ENCODE assay signal across 22 mouse cellular contexts in genomic region chr1:167368018-167368417, GRCm38 (mm10). TPM values are rescaled to one million over a fixed set of nuclear protein-coding genes. Genes with fewer than 3 reads are reported as not detected.
DNase-seq lines count a peak whose midpoint lies in the region; ATAC-seq and TF ChIP-seq lines count a peak whose summit lies in the region.
"Had no signal": no experiment of that assay in that cellular context is flagged by ENCODE, and none has a peak within 500 bp of the region (broad histone marks: within the 10 kb centered on the region; RNA-seq: fewer than 3 reads in every experiment).

No protein-coding gene starts in this region.

- H3K27me3 ChIP-seq in stomach, embryonic 15.5 days (replicated peaks): no peaks in the 10 kb centered on the region
- H3K27me3 ChIP-seq in stomach, postnatal 0 days (ENCODE audit: control insufficient read depth, insufficient read depth, low read length): no peaks in the 10 kb centered on the region
- no peaks in the 10 kb centered on the region for H3K27me3 ChIP-seq in liver, embryonic 15.5 days
- H3K27me3 ChIP-seq in hindbrain, embryonic 13.5 days: no peaks in the 10 kb centered on the region
- H3K27me3 ChIP-seq: CH12.LX; forebrain, embryonic 12.5 days; heart, embryonic 15.5 days had no signal

- H3K9ac ChIP-seq in stomach, embryonic 15.5 days: no peak overlapping the region
- no peak overlapping the region for H3K9ac ChIP-seq in stomach, postnatal 0 days (ENCODE audit: low read length)
- peak overlapping the region; percentile 41 for H3K9ac ChIP-seq in liver, embryonic 15.5 days
- H3K9ac ChIP-seq in hindbrain, embryonic 13.5 days: no peak overlapping the region
- H3K9ac ChIP-seq: forebrain, embryonic 12.5 days; heart, embryonic 15.5 days; hindbrain, embryonic 14.5 days had no signal

- no peak overlapping the region for H3K4me3 ChIP-seq in stomach, embryonic 15.5 days (replicated peaks)
- no peak overlapping the region for H3K4me3 ChIP-seq in stomach, postnatal 0 days (ENCODE audit: low read depth, low read length)
- 0 out of 2 replicates have a peak overlapping the region, but pooled peaks have one; percentile 18 for H3K4me3 ChIP-seq in liver, embryonic 15.5 days (replicated peaks)
- H3K4me3 ChIP-seq in hindbrain, embryonic 13.5 days: no peak overlapping the region
- H3K4me3 ChIP-seq in left cerebral cortex, adult 2 months: no peak overlapping the region
- H3K4me3 ChIP-seq: embryonic facial prominence, embryonic 10.5 days; forebrain, embryonic 12.5 days; heart, adult 2 months; heart, embryonic 15.5 days had no signal

- no peak for DNase-seq in stomach, postnatal 0 days (ENCODE audit: low spot score)
- DNase-seq in layer of hippocampus, postnatal 14 days (ENCODE audit: low spot score in 2 of 2): no peak
- no peak for DNase-seq in left cerebral cortex, adult 2 months (ENCODE audit: extremely low spot score in 1 of 2, low spot score in 2 of 2)
- DNase-seq: adrenal gland, postnatal 10 days; cerebellum, adult 11-12 months; cerebellum, adult 9-11 months; cerebellum, postnatal 36 days; gastrocnemius, postnatal 14 days; heart, adult 2 months; heart, postnatal 14 days had no signal

- no peak for TF ChIP-seq EP300 in stomach, postnatal 0 days (optimal IDR thresholded peaks at IDR 0.05)

- intact Hi-C loops in left cerebral cortex, adult 2 months (cut with DNase I): no loop called here

- no peak overlapping the region for H3K4me2 ChIP-seq in stomach, embryonic 15.5 days
- H3K4me2 ChIP-seq in stomach, postnatal 0 days (replicated peaks; ENCODE audit: low read depth): no peak overlapping the region
- peak overlapping the region; percentile 51 for H3K4me2 ChIP-seq in liver, embryonic 15.5 days
- no peak overlapping the region for H3K4me2 ChIP-seq in hindbrain, embryonic 13.5 days
- H3K4me2 ChIP-seq: forebrain, embryonic 12.5 days; heart, embryonic 11.5 days; heart, embryonic 15.5 days; hindbrain, embryonic 14.5 days had no signal

- peaks cover 31% of the 10 kb centered on the region for H3K36me3 ChIP-seq in stomach, embryonic 15.5 days
- H3K36me3 ChIP-seq in stomach, postnatal 0 days (ENCODE audit: control insufficient read depth, insufficient read depth, low read length): peaks cover 21% of the 10 kb centered on the region
- H3K36me3 ChIP-seq in liver, embryonic 15.5 days (replicated peaks): peaks cover 98% of the 10 kb centered on the region
- peaks cover 51% of the 10 kb centered on the region for H3K36me3 ChIP-seq in hindbrain, embryonic 13.5 days

- no peak for TF ChIP-seq CTCF in stomach, postnatal 0 days (IDR thresholded peaks at IDR 0.05; ENCODE audit: low read depth)
- no peak for TF ChIP-seq CTCF in left cerebral cortex, adult 2 months (IDR thresholded peaks at IDR 0.05)

- WGBS in stomach, embryonic 15.5 days: 80% methylated on average over 4 of the region's 4 CpGs
- WGBS in stomach, postnatal 0 days: 86% methylated on average over 4 of the region's 4 CpGs
- 31% methylated on average over 4 of the region's 4 CpGs for WGBS in liver, embryonic 15.5 days (ENCODE audit: insufficient replicate concordance)
- 92% methylated on average over 4 of the region's 4 CpGs for WGBS in hindbrain, embryonic 13.5 days

- no peaks in the 10 kb centered on the region for H3K4me1 ChIP-seq in stomach, embryonic 15.5 days
- no peaks in the 10 kb centered on the region for H3K4me1 ChIP-seq in stomach, postnatal 0 days (replicated peaks; ENCODE audit: control insufficient read depth, insufficient read depth)
- peaks cover 56% of the 10 kb centered on the region for H3K4me1 ChIP-seq in liver, embryonic 15.5 days (replicated peaks)
- H3K4me1 ChIP-seq in hindbrain, embryonic 13.5 days (replicated peaks): no peaks in the 10 kb centered on the region
- H3K4me1 ChIP-seq: embryonic facial prominence, embryonic 10.5 days; forebrain, embryonic 12.5 days; heart, embryonic 15.5 days had no signal

- peak; percentile 53; the same call in 1 of the 2 replicates for ATAC-seq in stomach, embryonic 15.5 days (ENCODE audit: insufficient read depth, low FRiP score, low read depth)
- no peak for ATAC-seq in stomach, postnatal 0 days (ENCODE audit: low FRiP score, low TSS enrichment)
- peak; percentile 13 for ATAC-seq in erythroid progenitor cell, adult 5-6 weeks (replicated peaks; ENCODE audit: low FRiP score, poor library complexity, severe bottlenecking)
- peak; percentile 81 for ATAC-seq in liver, embryonic 15.5 days (ENCODE audit: insufficient read depth)
- peak; percentile 66 for ATAC-seq in megakaryocyte-erythroid progenitor cell, adult 5-6 weeks (replicated peaks; ENCODE audit: low FRiP score, low TSS enrichment, poor library complexity, severe bottlenecking)
- no peak for ATAC-seq in hindbrain, embryonic 13.5 days (ENCODE audit: low FRiP score)
- ATAC-seq: forebrain, embryonic 16.5 days had no signal

- H3K9me3 ChIP-seq in stomach, embryonic 15.5 days: no peaks in the 10 kb centered on the region
- H3K9me3 ChIP-seq in stomach, postnatal 0 days (ENCODE audit: control insufficient read depth, low read length): no peaks in the 10 kb centered on the region
- no peaks in the 10 kb centered on the region for H3K9me3 ChIP-seq in liver, embryonic 15.5 days (replicated peaks)
- no peaks in the 10 kb centered on the region for H3K9me3 ChIP-seq in hindbrain, embryonic 13.5 days
- H3K9me3 ChIP-seq: embryonic facial prominence, embryonic 10.5 days; forebrain, embryonic 12.5 days; heart, embryonic 15.5 days had no signal

- no peak overlapping the region for H3K27ac ChIP-seq in stomach, embryonic 15.5 days
- H3K27ac ChIP-seq in stomach, postnatal 0 days (replicated peaks): no peak overlapping the region
- H3K27ac ChIP-seq in liver, embryonic 15.5 days (replicated peaks): peak overlapping the region; percentile 88
- no peak overlapping the region for H3K27ac ChIP-seq in hindbrain, embryonic 13.5 days
- no peak overlapping the region for H3K27ac ChIP-seq in left cerebral cortex, adult 2 months
- H3K27ac ChIP-seq: embryonic facial prominence, embryonic 10.5 days; forebrain, embryonic 12.5 days; heart, adult 2 months; heart, embryonic 15.5 days; hindbrain, embryonic 14.5 days had no signal

RNA-seq across cellular contexts. Expression of gene Aldh9a1, which starts 18.2 kb away (rescaled TPM):
- 77.1 and 92.8 TPM in 2 replicates for polyA plus RNA-seq in stomach, embryonic 15.5 days (2015; fragmentation: Nextera tagmentation; extraction: Ambion mirVana)
- 70.7 and 74.7 TPM in 2 replicates for polyA plus RNA-seq in stomach, postnatal 0 days (2015; fragmentation: Nextera tagmentation; extraction: Ambion mirVana)
- total RNA-seq in erythroid progenitor cell, adult 5-6 weeks (2015; ENCODE audit: low replicate concordance): 13.0 and 20.1 TPM in 2 replicates
- total RNA-seq in erythroid progenitor cell, adult 5-6 weeks (2017; ENCODE audit: low replicate concordance): 9.4 and 11.8 TPM in 2 replicates
- 72.7 and 75.1 TPM in 2 replicates for polyA plus RNA-seq in liver, embryonic 15.5 days (2015; fragmentation: Nextera tagmentation; extraction: Ambion mirVana)
- total RNA-seq in megakaryocyte-erythroid progenitor cell, adult 5-6 weeks (2014; fragmentation: Nextera tagmentation): 43.2 and 49.4 TPM in 2 replicates
- total RNA-seq in megakaryocyte-erythroid progenitor cell, adult 5-6 weeks (2017): 29.1 and 42.8 TPM in 2 replicates
- 10 to 100 TPM; 19.5 to 22.5 TPM for total RNA-seq in layer of hippocampus, postnatal 14 days (2021)
- polyA plus RNA-seq in hindbrain, embryonic 13.5 days (2015; fragmentation: Nextera tagmentation; extraction: Ambion mirVana): 31.1 and 33.0 TPM in 2 replicates
- total RNA-seq in left cerebral cortex, adult 2 months (2021): 10 to 100 TPM; 17.4 to 20.4 TPM

RNA-seq across cellular contexts. Expression of gene Mgst3, which starts 25.6 kb away (rescaled TPM):
- polyA plus RNA-seq in stomach, embryonic 15.5 days (2015; fragmentation: Nextera tagmentation; extraction: Ambion mirVana): 184 and 224 TPM in 2 replicates
- 991 and 1,037 TPM in 2 replicates for polyA plus RNA-seq in stomach, postnatal 0 days (2015; fragmentation: Nextera tagmentation; extraction: Ambion mirVana)
- 406 and 410 TPM in 2 replicates for total RNA-seq in erythroid progenitor cell, adult 5-6 weeks (2015; ENCODE audit: low replicate concordance)
- 298 and 328 TPM in 2 replicates for total RNA-seq in erythroid progenitor cell, adult 5-6 weeks (2017; ENCODE audit: low replicate concordance)
- polyA plus RNA-seq in liver, embryonic 15.5 days (2015; fragmentation: Nextera tagmentation; extraction: Ambion mirVana): 392 and 404 TPM in 2 replicates
- 36.8 and 53.5 TPM in 2 replicates for total RNA-seq in megakaryocyte-erythroid progenitor cell, adult 5-6 weeks (2014; fragmentation: Nextera tagmentation)
- total RNA-seq in megakaryocyte-erythroid progenitor cell, adult 5-6 weeks (2017): 17.8 and 43.6 TPM in 2 replicates
- 100 to 1,000 TPM; 113 to 115 TPM for total RNA-seq in layer of hippocampus, postnatal 14 days (2021)
- polyA plus RNA-seq in hindbrain, embryonic 13.5 days (2015; fragmentation: Nextera tagmentation; extraction: Ambion mirVana): 105 and 108 TPM in 2 replicates
- total RNA-seq in left cerebral cortex, adult 2 months (2021): 10 to 100 TPM; 93.9 to 94.5 TPM

RNA-seq across cellular contexts. Expression of gene Tmco1, which starts 59.8 kb away (rescaled TPM):
- 86.2 and 94.3 TPM in 2 replicates for polyA plus RNA-seq in stomach, embryonic 15.5 days (2015; fragmentation: Nextera tagmentation; extraction: Ambion mirVana)
- 77.2 and 81.8 TPM in 2 replicates for polyA plus RNA-seq in stomach, postnatal 0 days (2015; fragmentation: Nextera tagmentation; extraction: Ambion mirVana)
- total RNA-seq in erythroid progenitor cell, adult 5-6 weeks (2015; ENCODE audit: low replicate concordance): 70.0 and 132 TPM in 2 replicates
- 78.2 and 81.5 TPM in 2 replicates for total RNA-seq in erythroid progenitor cell, adult 5-6 weeks (2017; ENCODE audit: low replicate concordance)
- 55.0 and 55.3 TPM in 2 replicates for polyA plus RNA-seq in liver, embryonic 15.5 days (2015; fragmentation: Nextera tagmentation; extraction: Ambion mirVana)
- 89.8 and 97.2 TPM in 2 replicates for total RNA-seq in megakaryocyte-erythroid progenitor cell, adult 5-6 weeks (2014; fragmentation: Nextera tagmentation)
- 150 and 178 TPM in 2 replicates for total RNA-seq in megakaryocyte-erythroid progenitor cell, adult 5-6 weeks (2017)
- total RNA-seq in layer of hippocampus, postnatal 14 days (2021): 10 to 100 TPM; 43.2 to 48.9 TPM
- 72.5 and 73.5 TPM in 2 replicates for polyA plus RNA-seq in hindbrain, embryonic 13.5 days (2015; fragmentation: Nextera tagmentation; extraction: Ambion mirVana)
- 10 to 100 TPM; 43.2 to 50.3 TPM for total RNA-seq in left cerebral cortex, adult 2 months (2021)

Comparison
In these comparisons a context has a peak if more than half of its experiments do, and no peak if none do; other contexts are left out.
1. ATAC-seq: peak in stomach, embryonic 15.5 days (single experiment), erythroid progenitor cell, adult 5-6 weeks (single experiment), liver, embryonic 15.5 days (single experiment) and megakaryocyte-erythroid progenitor cell, adult 5-6 weeks (single experiment); none in stomach, postnatal 0 days (single experiment) and hindbrain, embryonic 13.5 days (single experiment).